Comparison of ENCODE assay signal across 12 mouse cellular contexts in the genomic region with DNA sequence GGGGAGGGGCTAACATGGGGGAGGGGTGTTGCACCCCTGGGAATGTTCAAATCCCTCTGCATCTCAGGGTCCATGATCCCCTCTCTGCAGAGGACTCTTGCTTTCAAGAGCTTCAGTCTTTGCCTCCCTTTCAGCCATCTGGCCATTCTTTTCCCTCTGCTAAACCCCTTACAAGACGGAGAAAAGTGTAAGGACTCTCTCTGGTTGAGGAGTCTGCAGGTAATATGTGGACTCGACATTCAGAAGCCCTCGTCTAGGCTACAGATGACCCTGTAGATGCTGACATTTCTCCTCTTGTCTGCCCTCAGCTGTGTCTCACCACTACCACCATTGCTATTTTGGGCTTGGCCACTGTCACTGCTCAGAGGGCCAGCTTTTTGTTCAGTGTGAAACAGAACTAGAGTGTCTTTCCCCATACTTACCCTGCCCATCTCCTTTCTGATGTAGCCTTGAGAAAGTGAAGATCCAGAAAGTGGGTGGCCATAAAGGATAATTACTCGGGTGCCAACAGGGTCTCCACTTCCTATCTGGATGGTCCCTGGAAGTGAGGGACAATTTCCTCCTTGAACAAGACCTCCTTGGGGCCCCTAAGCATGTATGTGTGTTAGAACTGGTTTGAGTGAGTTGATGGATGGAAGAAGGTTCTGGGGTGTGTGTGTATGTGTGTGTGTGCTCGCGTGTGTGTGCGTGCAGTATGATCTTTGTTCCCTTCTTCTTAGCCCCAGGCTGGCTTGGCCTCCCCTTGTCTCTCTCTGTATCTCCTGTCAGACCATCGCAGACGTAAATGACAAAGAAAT. TPM values are rescaled to one million over a fixed set of nuclear protein-coding genes. Genes with fewer than 3 reads are reported as not detected.
A peak's percentile ranks its signal among the peaks of the same experiment; 100 is the strongest.
DNase-seq lines count a peak whose midpoint lies in the region; ATAC-seq and TF ChIP-seq lines count a peak whose summit lies in the region.
"Had no signal": no experiment of that assay in that cellular context is flagged by ENCODE, and none has a peak within 500 bp of the region (broad histone marks: within the 10 kb centered on the region; RNA-seq: fewer than 3 reads in every experiment).

No protein-coding gene starts in this region.

- H3K4me1 ChIP-seq in midbrain, embryonic 10.5 days: peaks cover 87% of the 10 kb centered on the region
- peaks cover 5% of the 10 kb centered on the region; the same call in 1 of the 2 replicates for H3K4me1 ChIP-seq in midbrain, postnatal 0 days (ENCODE audit: insufficient read depth, low read length)
- H3K4me1 ChIP-seq in forebrain, embryonic 15.5 days: peaks cover 63% of the 10 kb centered on the region
- peaks cover 2% of the 10 kb centered on the region; the same call in 1 of the 2 replicates for H3K4me1 ChIP-seq in hindbrain, postnatal 0 days (ENCODE audit: insufficient read depth, low read length)
- peaks cover 32% of the 10 kb centered on the region for H3K4me1 ChIP-seq in midbrain, embryonic 16.5 days (ENCODE audit: control insufficient read depth, insufficient read depth, low read length)

- no peak for TF ChIP-seq CTCF in midbrain, postnatal 0 days (IDR thresholded peaks at IDR 0.05)
- TF ChIP-seq CTCF in hindbrain, postnatal 0 days (IDR thresholded peaks at IDR 0.05; ENCODE audit: low read depth): no peak

- H3K9me3 ChIP-seq in midbrain, embryonic 10.5 days (replicated peaks): no peaks in the 10 kb centered on the region
- no peaks in the 10 kb centered on the region for H3K9me3 ChIP-seq in midbrain, postnatal 0 days (ENCODE audit: low read length)
- no peaks in the 10 kb centered on the region for H3K9me3 ChIP-seq in forebrain, embryonic 15.5 days
- H3K9me3 ChIP-seq in hindbrain, postnatal 0 days (ENCODE audit: low read length): no peaks in the 10 kb centered on the region
- no peaks in the 10 kb centered on the region for H3K9me3 ChIP-seq in midbrain, embryonic 16.5 days (replicated peaks; ENCODE audit: control insufficient read depth, low read length, poor library complexity, severe bottlenecking)
- H3K9me3 ChIP-seq: megakaryocyte, embryonic 14.5 days had no signal

- WGBS in midbrain, embryonic 10.5 days: 43% methylated on average over 9 of the region's 9 CpGs
- 53% methylated on average over 9 of the region's 9 CpGs for whole genome bisulfite sequencing in midbrain, postnatal 0 days
- 42% methylated on average over 9 of the region's 9 CpGs for WGBS in forebrain, embryonic 15.5 days
- WGBS in hindbrain, postnatal 0 days: 61% methylated on average over 9 of the region's 9 CpGs
- 38% methylated on average over 9 of the region's 9 CpGs for WGBS in midbrain, embryonic 16.5 days

- ATAC-seq in midbrain, postnatal 0 days (ENCODE audit: low FRiP score): no peak
- ATAC-seq in forebrain, embryonic 15.5 days (replicated peaks): no peak
- ATAC-seq in hindbrain, postnatal 0 days: no peak
- no peak for ATAC-seq in midbrain, embryonic 16.5 days
- ATAC-seq: CD4-positive, CD25-positive, alpha-beta regulatory T cell, adult 4 months had no signal

- H3K9ac ChIP-seq in midbrain, postnatal 0 days (replicated peaks; ENCODE audit: low read length, poor library complexity, severe bottlenecking): no peak overlapping the region
- H3K9ac ChIP-seq in forebrain, embryonic 15.5 days (replicated peaks): no peak overlapping the region
- no peak overlapping the region for H3K9ac ChIP-seq in hindbrain, postnatal 0 days (replicated peaks; ENCODE audit: low read length)
- H3K9ac ChIP-seq in midbrain, embryonic 16.5 days (ENCODE audit: low read depth, low read length): no peak overlapping the region; the same call in 1 of the 2 replicates

- DNase-seq in midbrain, embryonic 10.5 days (ENCODE audit: low spot score): no peak
- DNase-seq in midbrain, postnatal 0 days (ENCODE audit: low spot score): no peak
- no peak for DNase-seq in hindbrain, postnatal 0 days (ENCODE audit: low spot score)
- DNase-seq in liver: no peak
- no peak for DNase-seq in left cerebral cortex, postnatal 14 days (ENCODE audit: low spot score in 2 of 2)
- DNase-seq: heart, postnatal 36 days; kidney, adult 18-20 months; kidney, postnatal 4 days had no signal

- no peak overlapping the region for H3K4me2 ChIP-seq in midbrain, postnatal 0 days (ENCODE audit: low read depth, low read length, poor library complexity, severe bottlenecking)
- no peak overlapping the region for H3K4me2 ChIP-seq in forebrain, embryonic 15.5 days (replicated peaks)
- no peak overlapping the region for H3K4me2 ChIP-seq in hindbrain, postnatal 0 days (ENCODE audit: low read depth, low read length)
- no peak overlapping the region for H3K4me2 ChIP-seq in midbrain, embryonic 16.5 days (ENCODE audit: low read length)

- 0 out of 2 replicates have a peak, but pooled peaks cover 5% of the 10 kb centered on the region for H3K27me3 ChIP-seq in midbrain, embryonic 10.5 days (ENCODE audit: low read depth, poor library complexity, severe bottlenecking)
- no peaks in the 10 kb centered on the region for H3K27me3 ChIP-seq in midbrain, postnatal 0 days (ENCODE audit: insufficient read depth, low read length)
- no peaks in the 10 kb centered on the region for H3K27me3 ChIP-seq in forebrain, embryonic 15.5 days
- no peaks in the 10 kb centered on the region for H3K27me3 ChIP-seq in hindbrain, postnatal 0 days (ENCODE audit: insufficient read depth, low read length)
- no peaks in the 10 kb centered on the region for H3K27me3 ChIP-seq in midbrain, embryonic 16.5 days (ENCODE audit: control insufficient read depth, insufficient read depth, low read depth, low read length)
- H3K27me3 ChIP-seq: megakaryocyte, embryonic 14.5 days had no signal

- peaks cover 10% of the 10 kb centered on the region; the same call in 1 of the 2 replicates for H3K36me3 ChIP-seq in midbrain, embryonic 10.5 days
- H3K36me3 ChIP-seq in midbrain, postnatal 0 days (ENCODE audit: insufficient read depth, low read length): peaks cover 5% of the 10 kb centered on the region
- H3K36me3 ChIP-seq in forebrain, embryonic 15.5 days: no peaks in the 10 kb centered on the region
- H3K36me3 ChIP-seq in hindbrain, postnatal 0 days (ENCODE audit: insufficient read depth, low read length): no peaks in the 10 kb centered on the region
- H3K36me3 ChIP-seq in midbrain, embryonic 16.5 days (ENCODE audit: control insufficient read depth, insufficient read depth, low read length): no peaks in the 10 kb centered on the region

- peak overlapping the region; percentile 75 for H3K27ac ChIP-seq in midbrain, embryonic 10.5 days (replicated peaks)
- no peak overlapping the region for H3K27ac ChIP-seq in midbrain, postnatal 0 days (ENCODE audit: low read depth, low read length)
- peak overlapping the region; percentile 54 for H3K27ac ChIP-seq in forebrain, embryonic 15.5 days (replicated peaks)
- peak overlapping the region; percentile 20; the same call in 1 of the 2 replicates for H3K27ac ChIP-seq in hindbrain, postnatal 0 days
- peak overlapping the region; percentile 73 for H3K27ac ChIP-seq in midbrain, embryonic 16.5 days (ENCODE audit: low read length)

- intact Hi-C loops in left cerebral cortex, postnatal 14 days (cut with DNase I): loop anchor here (5.0 kb wide), 1 partner anchor 93 kb away; no protein-coding TSS in a partner anchor

- no peak overlapping the region for H3K4me3 ChIP-seq in midbrain, embryonic 10.5 days
- no peak overlapping the region for H3K4me3 ChIP-seq in midbrain, postnatal 0 days (ENCODE audit: low read depth, low read length)
- H3K4me3 ChIP-seq in forebrain, embryonic 15.5 days: no peak overlapping the region
- no peak overlapping the region for H3K4me3 ChIP-seq in hindbrain, postnatal 0 days (ENCODE audit: low read length)
- H3K4me3 ChIP-seq in midbrain, embryonic 16.5 days (ENCODE audit: low read depth, low read length): no peak overlapping the region
- H3K4me3 ChIP-seq: megakaryocyte, embryonic 14.5 days had no signal

RNA-seq across cellular contexts. Expression of a gene that starts 27.2 kb away (rescaled TPM):
- 74.3 and 80.7 TPM in 2 replicates for polyA plus RNA-seq in midbrain, embryonic 10.5 days (2016; fragmentation: Nextera tagmentation; extraction: Ambion mirVana)
- total RNA-seq in midbrain, postnatal 0 days (2014; rRNA removed): 62.6 and 69.5 TPM in 2 replicates
- 89.7 and 95.1 TPM in 2 replicates for polyA plus RNA-seq in midbrain, postnatal 0 days (2015; fragmentation: Nextera tagmentation; extraction: Ambion mirVana)
- 78.7 and 81.2 TPM in 2 replicates for polyA plus RNA-seq in forebrain, embryonic 15.5 days (2015; fragmentation: Nextera tagmentation; extraction: Ambion mirVana)
- total RNA-seq in hindbrain, postnatal 0 days (2014; rRNA removed): 67.5 and 75.5 TPM in 2 replicates
- 76.5 and 81.4 TPM in 2 replicates for polyA plus RNA-seq in hindbrain, postnatal 0 days (2015; fragmentation: Nextera tagmentation; extraction: Ambion mirVana)
- 81.9 and 83.3 TPM in 2 replicates for polyA plus RNA-seq in midbrain, embryonic 16.5 days (2015; fragmentation: Nextera tagmentation; extraction: Ambion mirVana)
- 10 to 100 TPM; 35.9 to 36.0 TPM for total RNA-seq in left cerebral cortex, postnatal 14 days (2021)
